Mouse (Mus musculus): ENCODE measurements around the gene Prm2. TPM values are rescaled to one million over a fixed set of nuclear protein-coding genes. Genes with fewer than 3 reads are reported as not detected.

Prm2 gene
- not detected for total RNA-seq (2023)

DNA sequence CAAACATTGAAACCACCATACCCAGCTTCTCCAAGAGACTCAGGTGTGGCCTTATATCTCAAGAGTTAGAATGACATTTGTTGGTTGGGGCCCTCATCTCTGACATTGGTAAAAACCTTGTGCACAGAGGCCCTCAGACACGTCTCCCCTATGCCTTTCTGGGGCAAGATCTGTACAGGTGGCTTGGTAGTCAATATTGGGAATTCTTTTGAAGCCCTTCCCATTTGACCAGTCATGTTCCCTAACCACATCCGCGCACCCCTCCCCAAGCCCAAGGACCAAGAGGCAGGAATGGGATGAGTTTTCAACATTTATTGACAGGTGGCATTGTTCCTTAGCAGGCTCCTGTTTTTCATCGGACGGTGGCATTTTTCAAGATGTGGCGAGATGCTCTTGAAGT is at the start of gene Prm2:
TSS of gene Prm2 (minus strand) at position 101 of the 400 bp plus-strand sequence.

GRCm38 (mm10) chr16:10834911-10835587 is 39.1 kb upstream of the Prm2 start, which contains the start of gene Rmi2:
Gene Rmi2 (plus strand): TSS chr16:10835059.

DNA sequence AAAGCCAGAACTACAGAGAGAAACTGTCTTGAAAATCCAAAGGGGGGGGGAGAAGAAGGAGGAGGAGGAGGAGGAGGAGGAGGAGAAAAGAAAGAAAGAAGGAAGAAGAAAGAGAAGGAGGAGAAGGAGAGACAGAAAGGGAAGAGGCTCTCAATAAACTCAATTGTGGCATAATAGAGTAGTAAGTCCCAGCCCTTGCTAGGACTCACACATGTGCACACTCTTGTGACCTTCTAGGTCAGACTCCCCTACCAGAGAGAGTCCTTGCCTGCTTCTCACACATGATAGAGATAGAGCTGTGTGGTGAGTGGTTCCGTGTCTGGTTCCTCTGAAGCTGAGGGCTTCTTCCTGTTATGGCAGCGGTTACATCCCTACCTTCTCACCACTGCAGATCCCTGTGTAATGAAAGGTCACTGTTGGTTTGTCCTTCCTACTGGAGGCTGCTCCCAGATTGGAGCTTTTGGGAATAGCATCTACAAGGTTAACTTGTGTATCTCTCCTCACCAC is 17.0 kb upstream of the Prm2 start, which contains the start of gene Gm11172:
TSS of gene Gm11172 (plus strand) at position 51 of the 507 bp plus-strand sequence.

GRCm38 (mm10) chr16:10805789-10806527 is 10.0 kb upstream of the Prm2 start, which contains the start of gene Prm1:
Gene Prm1 (minus strand): TSS chr16:10805839.

DNA sequence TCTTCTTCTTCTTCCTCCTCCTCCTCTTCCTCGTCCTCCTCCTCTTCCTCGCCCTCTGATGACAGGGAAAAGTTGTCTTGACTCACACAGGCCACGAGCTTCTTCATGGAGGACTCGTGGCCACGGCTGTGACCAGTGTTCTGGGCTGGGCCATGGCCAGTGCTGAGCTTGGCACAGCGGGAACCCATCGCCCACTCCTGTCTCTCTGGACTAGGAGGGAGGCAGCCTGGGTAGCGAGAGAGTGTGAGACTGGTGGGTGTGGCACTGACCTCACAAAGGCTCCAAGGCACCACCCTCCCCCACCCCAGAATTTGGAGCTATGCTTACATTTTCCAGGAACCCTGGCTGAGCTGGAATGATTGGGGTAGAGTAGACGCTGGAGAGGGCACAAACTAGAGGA is 5.2 kb downstream of the Prm2 start, which contains the start of gene Prm3:
TSS of gene Prm3 (minus strand) at position 213 of the 400 bp plus-strand sequence.

GRCm38 (mm10) chr16:10788271-10788670 is 7.7 kb downstream of the Prm2 start, which contains the start of gene Tnp2:
Gene Tnp2 (minus strand): TSS chr16:10788660.

GRCm38 (mm10) chr16:10785371-10786231 is 10.3 kb downstream of the Prm2 start, which contains the start of gene Socs1:
Gene Socs1 (minus strand): TSS chr16:10785536.

Other genes with a start within 250 kb of the Prm2 start
- 1 to 10 TPM; 2.4 to 3.4 TPM for gene Socs1, start 10.6 kb downstream of the Prm2 start, total RNA-seq (2023)
- gene Tnp2, start 7.5 kb downstream of the Prm2 start, total RNA-seq (2023), result not detected
- not detected for gene Prm3, start 5.2 kb downstream of the Prm2 start, total RNA-seq (2023)
- not detected for gene Prm1, start 9.7 kb upstream of the Prm2 start, total RNA-seq (2023)
- not detected for gene Gm11172, start 16.8 kb upstream of the Prm2 start, total RNA-seq (2023)
- 1 to 10 TPM; 5.3 TPM for gene Rmi2, start 38.9 kb upstream of the Prm2 start, total RNA-seq (2023)